Mouse (Mus musculus): Measurements from ENCODE around the gene Gusb. TPM values are rescaled to one million over a fixed set of nuclear protein-coding genes. Genes with fewer than 3 reads are reported as not detected.

The Gusb gene
- polyA plus RNA-seq, 1 experiment from 2014 or later: 53.9 TPM

DNA sequence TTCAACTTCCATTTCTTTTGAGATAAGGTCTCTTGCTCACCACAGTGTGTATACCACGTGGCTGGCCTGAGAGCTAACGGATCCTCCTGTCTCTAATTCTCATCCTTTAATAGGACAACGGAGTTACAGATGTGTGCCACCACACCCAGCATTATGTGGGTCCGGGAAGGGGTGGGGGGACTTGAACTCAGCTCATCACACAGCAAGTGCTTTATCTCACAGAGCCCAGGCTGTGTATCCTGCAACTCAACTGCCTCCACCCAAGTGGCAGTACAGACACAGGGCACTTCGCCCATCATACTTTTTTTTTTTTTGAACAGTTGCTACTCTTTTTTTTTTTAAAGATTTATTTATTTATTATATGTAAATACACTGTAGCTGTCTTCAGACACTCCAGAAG lies 11.0 kb downstream of the Gusb start:
- H3K4me1 ChIP-seq: no peaks in the 10 kb centered on the region
- H3K9me3 ChIP-seq (replicated peaks): no peaks in the 10 kb centered on the region
- H3K27me3 ChIP-seq (ENCODE audit: low read depth, poor library complexity, severe bottlenecking): no peaks in the 10 kb centered on the region
- no peak overlapping the region for H3K27ac ChIP-seq
- DNase-seq (ENCODE audit: low spot score): no peak
- peaks cover 82% of the 10 kb centered on the region for H3K36me3 ChIP-seq
- no peak overlapping the region for H3K4me3 ChIP-seq
- 95% methylated on average over 5 of the region's 5 CpGs for WGBS

DNA sequence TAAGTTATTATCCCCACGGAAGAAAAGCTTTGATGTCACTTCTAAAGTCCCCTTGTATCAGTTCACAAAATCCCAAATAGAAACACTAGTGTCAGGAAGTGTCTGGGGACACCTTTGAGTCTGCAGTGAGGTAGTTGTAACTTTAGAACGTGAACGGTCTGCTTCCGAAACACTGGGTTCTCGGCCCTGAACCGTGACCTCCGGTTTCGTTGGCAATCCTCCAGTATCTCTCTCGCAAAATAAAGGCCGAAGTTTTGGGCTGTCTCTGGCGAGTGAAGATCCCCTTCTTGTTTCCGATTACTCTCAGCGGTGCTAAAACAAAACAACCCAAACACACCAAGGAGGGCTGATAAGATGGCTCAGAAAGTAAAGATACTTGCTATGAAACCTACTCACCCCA lies 13.5 kb downstream of the Gusb start:
- Histone ChIP-seq H3K4me1 (no peaks in the 10 kb centered on the region), H3K9me3 (replicated peaks) (no peaks in the 10 kb centered on the region), H3K27ac (no peak overlapping the region), H3K36me3 (peaks cover 75% of the 10 kb centered on the region), H3K4me3 (no peak overlapping the region), H3K27me3 (ENCODE audit: low read depth, poor library complexity, severe bottlenecking) (no peaks in the 10 kb centered on the region)
- WGBS: 92% methylated on average over 13 of the region's 13 CpGs
- DNase-seq (ENCODE audit: low spot score): no peak

DNA sequence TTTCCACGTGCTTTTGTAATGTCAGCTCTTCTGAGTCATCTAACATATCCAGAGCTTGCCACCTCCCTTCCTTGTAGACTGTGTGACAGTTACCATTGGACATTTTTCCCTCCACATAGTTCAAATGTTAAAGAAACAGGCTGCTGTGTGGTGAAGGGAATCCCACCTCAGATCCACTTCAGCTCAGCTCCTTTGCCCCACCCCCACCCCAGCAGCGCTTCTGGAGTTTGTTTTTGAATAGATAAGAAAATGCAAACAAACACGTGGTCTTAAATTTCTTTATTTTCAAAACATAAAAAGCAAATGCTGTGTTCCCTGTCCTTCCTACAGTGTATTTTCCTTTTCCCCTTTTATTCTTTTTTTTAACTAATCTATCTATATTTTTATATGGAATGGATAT lies 22.6 kb downstream of the Gusb start:
- H3K4me3 ChIP-seq: no peak overlapping the region
- WGBS: 65% methylated on average over 3 of the region's 3 CpGs
- H3K36me3 ChIP-seq: peaks cover 29% of the 10 kb centered on the region
- H3K27ac ChIP-seq: no peak overlapping the region
- H3K4me1 ChIP-seq: no peaks in the 10 kb centered on the region
- no peaks in the 10 kb centered on the region for H3K27me3 ChIP-seq (ENCODE audit: low read depth, poor library complexity, severe bottlenecking)
- no peaks in the 10 kb centered on the region for H3K9me3 ChIP-seq (replicated peaks)
- DNase-seq (ENCODE audit: low spot score): no peak

DNA sequence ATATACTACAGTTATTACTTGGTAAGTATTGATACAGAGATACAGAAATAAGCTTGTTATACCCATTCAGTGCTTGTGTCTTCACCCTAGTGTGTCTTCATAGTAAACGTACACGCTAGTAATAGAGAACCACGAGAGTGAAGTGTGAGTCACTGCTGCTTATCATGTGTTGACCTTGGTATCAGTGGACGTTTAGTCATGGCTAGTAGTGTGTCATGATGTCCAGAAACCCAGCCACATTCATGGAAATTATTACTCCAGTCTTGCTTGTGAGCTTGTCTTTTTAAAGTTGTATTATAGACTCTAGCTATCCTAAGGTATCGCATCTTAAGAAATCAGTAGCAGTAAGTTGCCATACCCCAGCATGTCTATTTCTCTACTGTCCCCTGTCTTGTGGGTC lies 24.2 kb downstream of the Gusb start:
- Histone ChIP-seq H3K4me3 (no peak overlapping the region), H3K4me1 (no peaks in the 10 kb centered on the region), H3K36me3 (peaks cover 28% of the 10 kb centered on the region), H3K9me3 (replicated peaks) (no peaks in the 10 kb centered on the region), H3K27me3 (ENCODE audit: low read depth, poor library complexity, severe bottlenecking) (no peaks in the 10 kb centered on the region), H3K27ac (no peak overlapping the region)
- no peak for DNase-seq (ENCODE audit: low spot score)
- 93% methylated on average over 5 of the region's 5 CpGs for WGBS

DNA sequence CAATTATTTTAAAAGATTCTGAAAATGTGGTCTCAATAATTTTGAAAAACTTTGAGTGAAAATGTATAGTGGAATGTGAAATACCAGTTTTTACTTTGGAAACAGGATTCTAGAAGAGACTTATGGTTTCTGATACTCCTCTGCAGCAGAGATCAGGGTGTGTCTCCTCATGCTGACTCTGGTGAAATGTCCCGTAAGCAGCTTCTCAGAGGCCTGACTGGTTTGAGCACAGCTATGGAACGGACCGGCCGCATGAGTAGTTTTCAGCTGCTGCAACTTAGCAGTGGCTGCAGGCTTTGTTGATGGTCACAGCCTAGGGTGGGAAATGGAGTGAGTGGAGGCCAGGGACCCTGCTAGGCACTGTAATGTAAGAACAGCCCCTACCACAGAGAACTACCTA lies 25.1 kb downstream of the Gusb start:
- Histone ChIP-seq H3K4me1 (no peaks in the 10 kb centered on the region), H3K9me3 (replicated peaks) (no peaks in the 10 kb centered on the region), H3K4me3 (no peak overlapping the region), H3K36me3 (peaks cover 25% of the 10 kb centered on the region), H3K27ac (no peak overlapping the region), H3K27me3 (ENCODE audit: low read depth, poor library complexity, severe bottlenecking) (no peaks in the 10 kb centered on the region)
- 83% methylated on average over 4 of the region's 4 CpGs for WGBS
- no peak for DNase-seq (ENCODE audit: low spot score)

DNA sequence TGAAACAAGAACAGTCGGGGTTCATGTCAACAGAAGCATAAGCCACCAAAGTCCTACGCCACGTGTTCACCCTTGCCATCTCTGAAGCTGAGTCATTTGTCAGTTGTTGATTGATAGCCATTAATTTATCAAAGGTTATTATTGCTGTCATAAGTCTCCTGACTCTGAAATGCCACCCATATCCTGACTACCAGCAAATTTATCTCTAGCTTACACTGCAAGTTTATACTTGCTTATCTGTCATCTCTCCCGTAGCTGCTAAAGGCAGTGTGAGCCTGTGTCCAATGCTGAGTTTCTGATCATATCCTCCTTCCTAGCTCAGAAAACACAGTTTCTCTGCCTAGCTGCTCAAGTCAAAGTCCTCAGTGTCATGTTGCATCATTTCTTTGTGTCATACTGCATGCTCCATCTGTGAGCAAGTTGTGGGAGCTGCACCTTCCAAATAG lies 28.0 kb downstream of the Gusb start:
- DNase-seq (ENCODE audit: low spot score): no peak
- WGBS: 93% methylated on average over 4 of the region's 4 CpGs
- no peaks in the 10 kb centered on the region for H3K4me1 ChIP-seq
- no peak overlapping the region for H3K4me3 ChIP-seq
- H3K27me3 ChIP-seq (ENCODE audit: low read depth, poor library complexity, severe bottlenecking): no peaks in the 10 kb centered on the region
- H3K9me3 ChIP-seq (replicated peaks): no peaks in the 10 kb centered on the region
- no peak overlapping the region for H3K27ac ChIP-seq
- H3K36me3 ChIP-seq: peaks cover 33% of the 10 kb centered on the region

DNA sequence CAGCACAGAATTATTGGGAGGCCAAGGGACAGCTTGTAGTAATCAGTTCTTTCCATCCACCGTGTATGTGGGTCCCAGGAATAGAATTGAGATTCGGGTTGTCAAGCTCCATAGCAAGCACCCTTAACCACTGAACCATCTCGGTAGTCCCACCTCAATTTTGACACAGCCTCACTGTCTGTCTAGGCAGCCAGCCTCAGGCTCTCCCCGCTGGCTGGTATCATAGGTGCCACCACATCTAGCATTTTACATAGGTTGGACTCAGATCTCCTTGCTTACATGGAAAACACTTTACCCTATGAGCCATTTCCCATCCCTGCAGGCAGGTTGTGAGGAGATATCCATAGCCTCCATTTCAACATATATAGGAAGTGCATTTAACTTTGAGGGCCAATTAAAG lies 28.5 kb downstream of the Gusb start:
- H3K36me3 ChIP-seq: peaks cover 33% of the 10 kb centered on the region
- H3K27ac ChIP-seq: no peak overlapping the region
- H3K27me3 ChIP-seq (ENCODE audit: low read depth, poor library complexity, severe bottlenecking): no peaks in the 10 kb centered on the region
- DNase-seq (ENCODE audit: low spot score): no peak
- H3K9me3 ChIP-seq (replicated peaks): no peaks in the 10 kb centered on the region
- no peak overlapping the region for H3K4me3 ChIP-seq
- 93% methylated on average over 4 of the region's 4 CpGs for WGBS
- H3K4me1 ChIP-seq: no peaks in the 10 kb centered on the region

DNA sequence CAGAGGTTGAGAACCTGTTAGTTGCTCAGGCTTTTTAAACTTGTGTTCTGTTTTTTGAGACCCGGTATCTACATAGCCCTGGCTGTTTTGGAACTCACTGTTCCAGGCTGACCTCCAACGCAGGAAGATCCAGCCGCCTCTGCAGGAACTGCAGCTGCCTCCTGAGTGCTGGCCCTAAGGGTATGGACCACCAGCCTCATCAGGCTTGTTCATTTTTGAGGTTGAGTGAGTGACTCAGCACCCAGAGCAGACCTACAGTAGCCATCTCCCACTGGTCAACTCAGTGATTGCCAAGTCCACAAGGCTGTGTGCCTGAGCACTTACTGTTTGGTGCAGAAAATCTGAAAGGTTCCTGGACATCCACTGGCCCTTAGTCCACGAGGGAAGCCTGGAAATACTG lies 31.4 kb downstream of the Gusb start:
- WGBS: 90% methylated on average over 4 of the region's 4 CpGs
- Histone ChIP-seq H3K9me3 (replicated peaks) (no peaks in the 10 kb centered on the region), H3K36me3 (peaks cover 33% of the 10 kb centered on the region), H3K27me3 (ENCODE audit: low read depth, poor library complexity, severe bottlenecking) (no peaks in the 10 kb centered on the region), H3K4me3 (no peak overlapping the region), H3K27ac (no peak overlapping the region), H3K4me1 (0 out of 2 replicates have a peak, but pooled peaks cover under 1% of the 10 kb centered on the region)
- DNase-seq (ENCODE audit: low spot score): no peak

DNA sequence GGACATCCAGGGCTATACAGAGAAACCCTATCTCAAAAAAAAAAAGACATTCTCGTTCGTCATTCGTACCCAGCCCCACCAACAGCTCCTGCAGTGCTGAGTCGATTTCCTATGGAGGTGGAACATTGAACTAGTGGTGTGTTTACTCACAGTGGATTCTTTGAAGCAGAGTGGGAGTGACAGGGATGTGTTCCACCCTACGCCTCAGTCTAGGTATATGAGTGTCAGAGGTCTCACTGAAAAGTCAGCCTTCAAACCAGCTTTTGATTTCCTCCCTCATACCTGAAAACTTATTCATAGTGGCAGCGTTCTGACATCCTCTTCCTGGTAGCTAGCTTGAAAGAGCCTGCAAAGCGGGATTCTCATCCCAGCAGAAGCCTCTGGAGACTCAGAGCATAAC lies 34.4 kb downstream of the Gusb start:
- WGBS: 90% methylated on average over 7 of the region's 7 CpGs

DNA sequence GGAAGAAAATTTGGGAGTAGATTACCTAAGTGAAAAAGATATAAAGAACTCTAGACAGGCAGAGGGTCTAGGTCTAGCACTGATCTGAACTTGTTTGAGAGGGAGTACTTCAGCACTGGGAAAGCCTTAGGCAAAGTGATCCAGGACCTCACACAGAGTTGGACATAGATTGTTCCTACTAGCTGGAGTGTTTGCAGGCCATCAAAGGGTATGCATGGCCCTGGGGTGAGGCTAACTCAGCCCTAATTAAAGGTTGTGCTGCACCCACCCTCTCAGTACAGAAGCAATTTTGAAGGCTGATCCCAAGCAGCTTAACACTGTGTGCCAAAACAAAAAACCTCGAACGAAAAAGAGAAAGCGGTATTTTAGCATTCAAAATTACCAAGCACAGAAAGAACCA lies 36.4 kb downstream of the Gusb start:
- Histone ChIP-seq H3K27ac (no peak overlapping the region), H3K9me3 (replicated peaks) (no peaks in the 10 kb centered on the region), H3K36me3 (peaks cover 2% of the 10 kb centered on the region), H3K4me1 (0 out of 2 replicates have a peak, but pooled peaks cover 3% of the 10 kb centered on the region), H3K27me3 (ENCODE audit: low read depth, poor library complexity, severe bottlenecking) (no peaks in the 10 kb centered on the region), H3K4me3 (no peak overlapping the region)
- 88% methylated on average over 3 of the region's 3 CpGs for WGBS
- DNase-seq (ENCODE audit: low spot score): no peak

More for the DNA sequence above, 34.4 kb downstream of the Gusb start:
- Histone ChIP-seq H3K36me3 (peaks cover 18% of the 10 kb centered on the region), H3K27ac (no peak overlapping the region), H3K27me3 (ENCODE audit: low read depth, poor library complexity, severe bottlenecking) (no peaks in the 10 kb centered on the region), H3K9me3 (replicated peaks) (no peaks in the 10 kb centered on the region), H3K4me1 (0 out of 2 replicates have a peak, but pooled peaks cover 3% of the 10 kb centered on the region), H3K4me3 (no peak overlapping the region)
- no peak for DNase-seq (ENCODE audit: low spot score)

DNA sequence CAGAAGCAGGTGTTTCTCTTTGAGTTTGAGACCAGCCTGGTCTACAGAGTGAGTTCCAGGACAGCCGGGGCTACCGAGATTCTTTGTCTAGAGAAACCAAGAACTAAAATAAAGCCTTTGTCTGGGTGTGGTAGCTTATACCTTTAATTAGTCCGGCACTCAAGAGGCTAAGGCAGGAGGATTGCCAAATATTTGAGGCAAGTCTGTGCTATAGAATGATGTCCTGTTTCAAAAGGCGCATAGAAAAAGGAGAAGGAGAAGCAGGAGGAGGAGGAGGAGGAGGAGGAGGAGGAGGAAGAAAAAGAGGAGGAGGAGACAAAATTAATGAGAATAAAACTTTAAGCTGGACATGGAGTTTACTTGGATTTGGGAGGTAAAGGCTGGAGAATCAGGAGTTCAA lies 39.6 kb downstream of the Gusb start:
- H3K27ac ChIP-seq: no peak overlapping the region
- H3K4me1 ChIP-seq: 0 out of 2 replicates have a peak, but pooled peaks cover 3% of the 10 kb centered on the region
- no peak overlapping the region for H3K4me3 ChIP-seq
- no peaks in the 10 kb centered on the region for H3K27me3 ChIP-seq (ENCODE audit: low read depth, poor library complexity, severe bottlenecking)
- peaks cover 25% of the 10 kb centered on the region for H3K36me3 ChIP-seq
- no peak for DNase-seq (ENCODE audit: low spot score)
- WGBS: 94% methylated on average over 4 of the region's 4 CpGs
- H3K9me3 ChIP-seq (replicated peaks): no peaks in the 10 kb centered on the region

DNA sequence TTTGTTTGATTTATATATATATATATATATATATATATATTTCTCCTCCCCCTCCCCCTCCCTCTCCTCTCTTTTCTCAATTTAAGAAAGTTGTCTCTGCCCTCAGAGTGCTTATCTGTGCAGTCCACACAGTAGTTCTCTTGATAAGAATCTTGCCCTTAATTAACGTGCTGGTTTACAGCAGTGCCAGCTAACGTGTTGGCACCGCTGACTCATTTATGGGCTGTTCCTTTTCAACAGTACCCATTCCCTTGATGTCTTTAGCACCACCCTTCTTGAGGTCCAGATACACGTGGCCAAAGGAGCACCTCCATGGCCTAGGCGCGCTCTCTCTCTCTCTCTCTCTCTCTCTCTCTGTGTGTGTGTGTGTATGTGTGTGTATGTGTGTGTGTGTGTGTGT lies 47.1 kb downstream of the Gusb start:
- peaks cover 35% of the 10 kb centered on the region for H3K36me3 ChIP-seq
- WGBS: 87% methylated on average over 6 of the region's 6 CpGs
- no peaks in the 10 kb centered on the region for H3K27me3 ChIP-seq (ENCODE audit: low read depth, poor library complexity, severe bottlenecking)
- H3K4me1 ChIP-seq: no peaks in the 10 kb centered on the region
- DNase-seq (ENCODE audit: low spot score): no peak
- no peak overlapping the region for H3K27ac ChIP-seq
- H3K4me3 ChIP-seq: no peak overlapping the region
- no peaks in the 10 kb centered on the region for H3K9me3 ChIP-seq (replicated peaks)

DNA sequence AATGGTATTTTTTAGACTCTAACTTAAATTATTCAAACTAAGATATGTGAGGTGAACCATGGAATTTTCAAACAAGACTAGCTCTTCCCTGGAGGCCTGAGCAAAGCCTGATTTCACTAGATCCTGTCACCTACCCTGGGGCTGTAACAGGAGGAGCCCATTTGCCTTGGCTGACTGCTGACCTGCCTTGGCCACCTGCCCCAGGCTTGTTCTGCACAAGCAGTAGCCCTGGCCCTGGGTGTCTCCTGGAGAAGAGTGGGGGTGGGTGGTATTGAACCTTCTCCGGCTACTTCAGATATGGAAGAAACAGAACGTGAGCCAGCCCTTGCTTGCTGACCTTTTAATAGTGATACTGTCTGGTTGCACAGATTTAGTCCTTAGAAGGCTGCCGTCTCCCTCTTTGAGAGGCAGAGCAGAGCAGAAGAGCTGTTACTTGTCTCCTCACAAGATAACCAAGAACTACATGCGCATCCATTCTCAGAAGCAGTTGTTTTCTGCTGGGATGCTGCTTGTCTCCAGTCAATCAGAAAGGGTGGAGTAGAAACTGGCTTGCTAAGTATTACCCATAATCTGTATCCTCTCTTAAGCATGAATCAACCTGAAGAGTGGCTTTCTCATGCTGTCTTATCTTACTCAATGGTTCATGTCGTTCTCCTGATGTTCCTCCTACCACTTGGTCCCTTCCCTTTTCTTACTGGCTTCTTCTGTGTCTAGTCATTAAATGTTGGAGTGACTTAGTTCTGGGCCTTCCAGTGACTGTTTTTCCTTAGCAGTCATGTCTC lies 48.2 kb downstream of the Gusb start:
- Histone ChIP-seq H3K9me3 (replicated peaks) (no peaks in the 10 kb centered on the region), H3K36me3 (peaks cover 32% of the 10 kb centered on the region), H3K27me3 (ENCODE audit: low read depth, poor library complexity, severe bottlenecking) (no peaks in the 10 kb centered on the region), H3K27ac (no peak overlapping the region), H3K4me1 (no peaks in the 10 kb centered on the region), H3K4me3 (no peak overlapping the region)
- DNase-seq (ENCODE audit: low spot score): no peak
- 93% methylated on average over 5 of the region's 5 CpGs for WGBS

DNA sequence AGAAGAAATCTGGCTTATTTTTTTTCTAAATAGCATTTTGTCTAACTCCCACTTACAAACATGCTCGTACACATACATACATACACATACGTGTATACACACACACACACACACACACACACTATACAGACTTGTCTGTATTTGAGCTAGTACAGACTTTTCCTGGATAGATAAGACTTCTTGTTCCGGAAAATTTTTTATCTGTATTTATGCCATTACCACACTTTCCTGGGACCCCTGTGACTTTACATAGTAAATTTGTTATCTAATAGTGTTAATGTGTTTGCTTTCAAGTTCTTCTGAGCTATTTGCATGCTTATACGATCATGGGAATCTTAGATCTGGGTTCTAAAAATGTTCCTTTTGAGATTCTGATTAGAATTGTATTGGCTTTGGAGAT lies 50.7 kb downstream of the Gusb start:
- Histone ChIP-seq H3K27me3 (ENCODE audit: low read depth, poor library complexity, severe bottlenecking) (no peaks in the 10 kb centered on the region), H3K36me3 (peaks cover 14% of the 10 kb centered on the region), H3K9me3 (replicated peaks) (no peaks in the 10 kb centered on the region), H3K27ac (no peak overlapping the region), H3K4me1 (no peaks in the 10 kb centered on the region), H3K4me3 (no peak overlapping the region)
- no peak for DNase-seq (ENCODE audit: low spot score)
- 97% methylated on average over 4 of the region's 4 CpGs for WGBS
